Mouse (Mus musculus) hindbrain, embryonic 11.5 days (tissue): ENCODE results near the gene Txnrd1. TPM values are rescaled to one million over a fixed set of nuclear protein-coding genes. Genes with fewer than 3 reads are reported as not detected.

Source experiments
- ATAC-seq: fragments of 200-750 bp; cut with Nextera tagmentation; 2 replicates; pipeline ENCODE4 v1.8.0; 2017; ENCODE audit warnings: mild to moderate bottlenecking, moderate TSS enrichment, moderate library complexity; ENCODE audit not compliant: low FRiP score
- DNase-seq: peaks from one replicate; pipeline ENCODE4 v3.0.0-alpha.2; 2015; ENCODE audit warnings: low spot score
- H3K27ac ChIP-seq: fragments of 300-500 bp; sonication (generic); 2 replicates; pipeline ENCODE4 v1.5.1; 2014; ENCODE audit warnings: mild to moderate bottlenecking, low read depth, low read length
- H3K27me3 ChIP-seq: fragments of 300-500 bp; sonication (generic); 2 replicates; pipeline ENCODE4 v1.6.1; 2014; ENCODE audit warnings: mild to moderate bottlenecking, low read length, moderate library complexity, mixed read lengths; ENCODE audit not compliant: control insufficient read depth, insufficient read depth
- H3K36me3 ChIP-seq: fragments of 300-500 bp; sonication (generic); 2 replicates; pipeline ENCODE4 v1.6.1; 2014; ENCODE audit warnings: mild to moderate bottlenecking, low read length, moderate library complexity, mixed read lengths; ENCODE audit not compliant: control insufficient read depth, insufficient read depth
- H3K4me1 ChIP-seq: fragments of 300-500 bp; sonication (generic); replicated peaks from 2 replicates; pipeline ENCODE4 v1.6.1; 2014; ENCODE audit warnings: low read length, mixed read lengths; ENCODE audit not compliant: control insufficient read depth, insufficient read depth
- H3K4me2 ChIP-seq: fragments of 300-500 bp; sonication (generic); replicated peaks from 2 replicates; pipeline ENCODE4 v1.6.1; 2014; ENCODE audit warnings: mild to moderate bottlenecking, low read depth, low read length
- H3K4me3 ChIP-seq: fragments of 300-500 bp; sonication (generic); 2 replicates; pipeline ENCODE4 v1.5.1; 2014; ENCODE audit warnings: low read depth, low read length
- H3K9ac ChIP-seq: fragments of 300-500 bp; sonication (generic); 2 replicates; pipeline ENCODE4 v1.6.1; 2014; ENCODE audit warnings: low read depth, low read length
- H3K9me3 ChIP-seq: fragments of 300-500 bp; sonication (generic); 2 replicates; pipeline ENCODE4 v1.6.1; 2016; ENCODE audit warnings: low read length; ENCODE audit not compliant: control insufficient read depth
- WGBS: fragments of 180-500 bp; shearing (Covaris S2); extraction: QIAGEN DNeasy Blood & Tissue Kit; methylation state at CpG from one replicate; pipeline ENCODE4 v1.1.7; 2014; 5-methylcytosine and 5-hydroxymethylcytosine counted together
- polyA plus RNA-seq: library from polyadenylated mRNA; unstranded; fragments of >200 nt; fragmentation: Nextera tagmentation; extraction: Ambion mirVana; gene quantifications from 2 replicates; pipeline ENCODE4 v1.2.1, GENCODE M21; 2014

Txnrd1 gene
- polyA plus RNA-seq = 170 and 196 TPM in 2 replicates

DNA sequence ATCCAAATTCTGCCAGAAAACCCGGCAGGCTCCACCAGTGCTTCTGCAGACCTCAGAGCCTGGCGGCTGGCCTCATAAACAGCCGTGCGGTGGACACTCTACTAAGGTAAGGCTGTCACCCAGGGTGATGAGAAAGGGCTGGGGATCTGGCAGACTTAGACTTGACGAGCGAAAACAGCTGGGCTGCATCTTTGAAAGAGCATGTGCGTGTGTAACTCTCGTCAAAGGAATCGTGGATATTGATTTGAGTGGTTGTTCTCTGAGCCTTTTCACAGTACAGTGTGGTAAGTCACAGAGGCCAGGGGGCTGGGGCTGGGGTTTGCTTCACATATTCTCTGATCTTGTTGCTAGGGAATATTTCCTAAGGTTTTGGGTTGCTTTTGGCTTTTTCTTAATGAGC lies at the start of gene Txnrd1:
TSS of gene Txnrd1 (plus strand) at position 26 of the 400 bp plus-strand sequence.
- no peaks in the 10 kb centered on the region for H3K27me3 ChIP-seq
- no peaks in the 10 kb centered on the region for H3K4me1 ChIP-seq
- no peak within 1 kb of the TSS for H3K4me2 ChIP-seq
- no peak within 1 kb of the TSS for H3K4me3 ChIP-seq
- H3K9me3 ChIP-seq = no peaks in the 10 kb centered on the region
- DNase-seq (no peak), ATAC-seq (no peak)
- H3K27ac ChIP-seq = no peak within 1 kb of the TSS
- WGBS = 78% methylated on average over 9 of the region's 9 CpGs
- no peak within 1 kb of the TSS for H3K9ac ChIP-seq
- no peaks in the 10 kb centered on the region for H3K36me3 ChIP-seq

DNA sequence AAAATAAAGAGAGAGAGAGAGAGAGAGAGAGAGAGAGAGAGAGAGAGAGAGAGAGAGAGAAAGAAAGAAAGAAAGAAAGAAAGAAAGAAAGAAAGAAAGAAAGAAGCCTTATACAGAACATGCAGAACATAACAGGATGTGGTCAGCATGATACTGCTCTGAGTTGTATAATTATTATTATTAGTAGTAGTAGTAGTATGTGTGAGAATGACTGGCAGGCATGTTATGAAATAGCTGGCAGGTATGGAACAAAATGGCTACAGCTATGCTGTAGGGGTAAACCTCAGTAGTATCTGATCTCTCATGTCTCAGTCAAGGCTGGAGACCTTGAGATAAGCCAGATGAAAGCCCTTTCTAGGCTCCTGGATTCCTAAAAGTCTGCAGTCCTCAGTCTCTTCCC lies 44.6 kb upstream of the Txnrd1 start:
- DNase-seq (no peak), ATAC-seq (no peak)
- Histone ChIP-seq H3K36me3 (no peaks in the 10 kb centered on the region), H3K27me3 (no peaks in the 10 kb centered on the region), H3K9me3 (no peaks in the 10 kb centered on the region; the same call in 1 of the 2 replicates), H3K27ac (no peak overlapping the region), H3K4me1 (no peaks in the 10 kb centered on the region), H3K9ac (no peak overlapping the region), H3K4me3 (no peak overlapping the region), H3K4me2 (no peak overlapping the region)

- no peaks in the 10 kb centered on the region for H3K36me3 ChIP-seq
- H3K4me2 ChIP-seq = no peak overlapping the region
- no peaks in the 10 kb centered on the region for H3K4me1 ChIP-seq
- no peak overlapping the region for H3K9ac ChIP-seq
- H3K4me3 ChIP-seq = no peak overlapping the region
- no peaks in the 10 kb centered on the region; the same call in 1 of the 2 replicates for H3K9me3 ChIP-seq
- H3K27ac ChIP-seq = no peak overlapping the region
- DNase-seq (no peak), ATAC-seq (no peak)
- no peaks in the 10 kb centered on the region for H3K27me3 ChIP-seq
- WGBS = 85% methylated on average over 5 of the region's 5 CpGs
Observed at GRCm38 (mm10) chr10:82790504-82790903, 43.2 kb upstream of the Txnrd1 start.

DNA sequence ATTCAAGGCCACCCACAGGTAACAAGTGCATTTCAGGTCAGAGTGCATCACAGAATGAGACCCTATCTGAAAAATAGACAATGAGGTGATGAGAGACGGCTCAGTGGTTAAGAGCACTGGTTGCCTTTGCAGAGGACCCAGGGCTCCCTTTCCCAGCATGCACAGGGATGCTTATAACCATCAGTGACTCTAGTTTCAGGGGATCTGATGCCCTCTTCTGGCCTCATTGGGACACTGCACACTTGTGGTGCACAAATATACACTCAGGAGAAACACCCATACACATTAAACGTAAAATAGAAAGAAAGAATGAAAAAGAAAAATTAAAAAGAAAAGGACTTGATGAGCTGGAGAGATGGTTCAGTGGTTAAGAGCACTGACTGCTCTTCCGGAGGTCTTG lies 42.0 kb upstream of the Txnrd1 start:
- no peaks in the 10 kb centered on the region for H3K36me3 ChIP-seq
- H3K4me1 ChIP-seq = no peaks in the 10 kb centered on the region
- no peak overlapping the region for H3K27ac ChIP-seq
- no peak overlapping the region for H3K9ac ChIP-seq
- ATAC-seq (no peak), DNase-seq (no peak)
- WGBS = 89% methylated on average over 3 of the region's 3 CpGs
- no peak overlapping the region for H3K4me2 ChIP-seq
- no peaks in the 10 kb centered on the region; the same call in 1 of the 2 replicates for H3K9me3 ChIP-seq
- no peak overlapping the region for H3K4me3 ChIP-seq
- no peaks in the 10 kb centered on the region for H3K27me3 ChIP-seq

GRCm38 (mm10) chr10:82792311-82792710 lies 41.4 kb upstream of the Txnrd1 start:
- H3K9ac ChIP-seq = no peak overlapping the region
- no peaks in the 10 kb centered on the region for H3K36me3 ChIP-seq
- H3K27me3 ChIP-seq = no peaks in the 10 kb centered on the region
- H3K4me2 ChIP-seq = no peak overlapping the region
- no peak overlapping the region for H3K27ac ChIP-seq
- H3K9me3 ChIP-seq = no peaks in the 10 kb centered on the region; the same call in 1 of the 2 replicates
- H3K4me3 ChIP-seq = no peak overlapping the region
- DNase-seq = no peak
- 75% methylated on average over 2 of the region's 2 CpGs for WGBS
- no peaks in the 10 kb centered on the region for H3K4me1 ChIP-seq
- ATAC-seq = no peak

DNA sequence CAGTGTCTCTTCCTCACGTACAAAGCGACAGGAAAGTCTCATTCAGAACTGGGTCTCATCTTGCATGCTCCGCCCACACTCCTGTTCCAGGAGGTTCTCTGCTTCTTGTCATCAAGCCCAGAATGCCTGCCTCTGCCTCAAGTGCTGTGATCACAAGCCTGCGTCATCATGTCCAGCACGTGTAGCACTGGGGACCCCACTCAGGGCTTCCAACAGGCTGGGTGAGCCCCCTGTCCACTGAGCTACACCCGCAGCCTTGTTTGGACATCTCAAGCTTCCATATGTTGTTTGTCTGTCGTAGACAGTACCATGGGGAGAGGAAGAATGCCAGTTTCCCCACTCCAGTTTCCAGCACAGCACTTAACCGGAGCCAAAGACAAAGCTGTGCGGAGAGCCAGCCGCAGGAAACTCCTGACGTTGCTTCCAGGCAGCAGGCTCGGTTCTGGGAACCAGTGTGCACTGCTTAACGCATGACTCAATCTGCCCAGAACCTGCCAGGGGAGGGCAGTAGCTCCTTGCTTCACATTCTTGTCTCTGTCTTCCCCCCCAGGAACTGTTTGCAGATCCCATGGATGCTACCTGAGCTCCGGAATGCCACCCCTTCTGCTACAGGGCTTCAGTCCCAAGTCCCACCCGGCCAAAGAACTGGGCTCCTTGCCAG lies 38.5 kb upstream of the Txnrd1 start:
- no peak overlapping the region for H3K9ac ChIP-seq
- no peaks in the 10 kb centered on the region for H3K4me1 ChIP-seq
- no peak overlapping the region for H3K4me3 ChIP-seq
- WGBS = 42% methylated on average over 15 of the region's 15 CpGs
- no peaks in the 10 kb centered on the region for H3K36me3 ChIP-seq
- H3K4me2 ChIP-seq = no peak overlapping the region; the same call in 1 of the 2 replicates
- no peak overlapping the region for H3K27ac ChIP-seq
- ATAC-seq (no peak), DNase-seq (no peak)
- H3K9me3 ChIP-seq = no peaks in the 10 kb centered on the region; the same call in 1 of the 2 replicates
- H3K27me3 ChIP-seq = no peaks in the 10 kb centered on the region

DNA sequence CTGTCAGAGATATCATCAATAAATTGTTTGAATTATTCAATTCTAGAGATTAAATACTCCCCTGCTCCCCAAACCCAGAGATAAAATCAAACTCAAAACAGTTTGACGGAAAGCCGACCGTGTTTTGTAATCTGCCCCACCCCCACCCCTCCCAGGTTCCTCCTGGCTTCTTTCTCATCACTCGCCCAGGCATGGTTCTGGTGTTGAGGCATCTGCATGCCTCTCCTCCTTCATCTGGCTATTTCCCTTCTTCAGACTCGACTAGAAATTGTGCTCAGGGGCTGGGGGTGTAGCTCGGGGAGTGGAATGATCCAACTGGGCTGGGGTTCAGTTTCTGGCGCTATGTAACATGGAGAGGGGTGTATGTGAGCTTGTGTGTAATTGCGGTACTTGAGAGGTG lies 38.0 kb upstream of the Txnrd1 start:
- Histone ChIP-seq H3K36me3 (no peaks in the 10 kb centered on the region), H3K4me3 (no peak overlapping the region), H3K9me3 (no peaks in the 10 kb centered on the region; the same call in 1 of the 2 replicates), H3K4me1 (no peaks in the 10 kb centered on the region), H3K9ac (no peak overlapping the region), H3K4me2 (no peak overlapping the region), H3K27ac (no peak overlapping the region), H3K27me3 (no peaks in the 10 kb centered on the region)
- DNase-seq (no peak), ATAC-seq (no peak)
- 53% methylated on average over 8 of the region's 8 CpGs for WGBS

- no peak for DNase-seq
- no peak for ATAC-seq
- 46% methylated on average over 12 of the region's 12 CpGs for WGBS
- no peaks in the 10 kb centered on the region for H3K36me3 ChIP-seq
- no peaks in the 10 kb centered on the region for H3K4me1 ChIP-seq
- H3K27ac ChIP-seq = no peak overlapping the region
- no peak overlapping the region for H3K4me2 ChIP-seq
- no peaks in the 10 kb centered on the region for H3K9me3 ChIP-seq
- no peak overlapping the region for H3K9ac ChIP-seq
- no peak overlapping the region for H3K4me3 ChIP-seq
- H3K27me3 ChIP-seq = no peaks in the 10 kb centered on the region
Observed at GRCm38 (mm10) chr10:82796471-82797118, 37.2 kb upstream of the Txnrd1 start.

DNA sequence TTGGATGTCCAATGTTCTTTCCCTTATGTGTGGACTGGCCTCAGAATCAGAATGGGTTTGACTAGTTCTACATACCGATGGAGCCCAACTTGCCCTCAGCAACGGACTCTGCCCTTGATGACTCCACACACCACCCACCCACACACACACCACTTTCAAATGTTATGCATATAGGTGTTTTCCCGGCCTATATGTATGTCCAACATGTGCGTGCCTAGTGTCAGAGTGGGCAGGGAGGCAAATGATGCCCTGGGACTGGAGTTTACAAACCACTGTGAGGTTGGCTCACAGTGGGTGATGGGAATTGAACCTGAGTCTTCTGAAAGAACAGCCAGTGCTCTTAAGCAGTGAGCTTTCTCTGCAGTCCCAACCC lies 36.6 kb upstream of the Txnrd1 start:
- WGBS = 90% methylated on average over 4 of the region's 4 CpGs
- Histone ChIP-seq H3K9ac (no peak overlapping the region), H3K4me3 (no peak overlapping the region), H3K27ac (no peak overlapping the region), H3K36me3 (no peaks in the 10 kb centered on the region), H3K4me2 (no peak overlapping the region), H3K4me1 (no peaks in the 10 kb centered on the region), H3K27me3 (no peaks in the 10 kb centered on the region), H3K9me3 (no peaks in the 10 kb centered on the region)
- DNase-seq (no peak), ATAC-seq (no peak)
